Mouse (Mus musculus) mammary gland, adult 2 months (tissue): ENCODE data around the gene Tppp. TPM values are rescaled to one million over a fixed set of nuclear protein-coding genes. Genes with fewer than 3 reads are reported as not detected.

ENCODE experiments used
- polyA plus RNA-seq: library from polyadenylated mRNA; depleted of rRNA; stranded (reverse); fragments of >200 nt; gene quantifications from 2 replicates; pipeline ENCODE4 v1.2.3, GENCODE M21; 2012; ENCODE audit warnings: low replicate concordance; rRNA removed

Tppp gene
- 6.5 and 20.6 TPM in 2 replicates for polyA plus RNA-seq

DNA sequence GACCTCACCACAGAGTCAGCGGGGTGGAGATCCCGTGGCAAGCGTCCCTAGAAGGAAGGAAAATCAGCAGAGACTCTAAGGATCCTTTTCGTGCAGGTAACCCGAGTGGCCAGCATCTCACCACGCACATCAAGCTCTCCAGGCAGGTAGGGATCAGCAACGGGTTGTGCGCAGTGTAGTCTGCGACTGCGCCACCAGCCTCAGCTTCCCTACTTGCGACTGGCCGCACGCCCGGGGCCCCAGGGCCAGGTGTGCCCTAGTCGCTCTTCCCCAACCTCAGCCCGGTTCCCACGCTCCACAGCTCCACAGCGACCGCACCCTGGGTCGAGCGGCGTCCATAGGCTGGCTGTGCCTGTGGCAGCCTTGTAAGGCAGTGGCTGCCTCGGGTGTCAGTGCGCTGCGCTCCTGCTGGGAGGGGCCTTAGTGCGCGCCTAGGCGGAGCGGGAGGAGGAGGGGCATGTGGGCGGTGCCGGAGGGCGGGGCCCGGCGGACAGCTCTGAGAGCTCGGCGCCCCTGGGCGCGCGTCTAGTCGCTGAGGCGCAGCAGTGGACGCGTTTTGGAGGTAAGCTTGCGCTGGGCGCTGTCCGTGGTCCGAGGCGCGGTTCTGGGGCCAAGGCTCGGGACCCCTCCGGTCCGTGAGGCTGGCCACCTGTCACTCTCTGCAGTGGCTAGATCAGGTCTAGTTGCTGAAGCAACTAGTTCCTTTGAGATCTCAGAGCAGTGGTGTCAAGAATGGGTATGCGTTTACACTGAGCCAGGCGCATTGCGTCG lies at the start of gene Tppp:
TSS of gene Tppp (plus strand) at position 460 of the 771 bp plus-strand sequence.

GRCm38 (mm10) chr13:73963551-73963950 lies 45.7 kb upstream of the Tppp start, which contains the start of gene Zdhhc11:
Gene Zdhhc11, plus strand, starts transcription at chr13:73963851.

DNA sequence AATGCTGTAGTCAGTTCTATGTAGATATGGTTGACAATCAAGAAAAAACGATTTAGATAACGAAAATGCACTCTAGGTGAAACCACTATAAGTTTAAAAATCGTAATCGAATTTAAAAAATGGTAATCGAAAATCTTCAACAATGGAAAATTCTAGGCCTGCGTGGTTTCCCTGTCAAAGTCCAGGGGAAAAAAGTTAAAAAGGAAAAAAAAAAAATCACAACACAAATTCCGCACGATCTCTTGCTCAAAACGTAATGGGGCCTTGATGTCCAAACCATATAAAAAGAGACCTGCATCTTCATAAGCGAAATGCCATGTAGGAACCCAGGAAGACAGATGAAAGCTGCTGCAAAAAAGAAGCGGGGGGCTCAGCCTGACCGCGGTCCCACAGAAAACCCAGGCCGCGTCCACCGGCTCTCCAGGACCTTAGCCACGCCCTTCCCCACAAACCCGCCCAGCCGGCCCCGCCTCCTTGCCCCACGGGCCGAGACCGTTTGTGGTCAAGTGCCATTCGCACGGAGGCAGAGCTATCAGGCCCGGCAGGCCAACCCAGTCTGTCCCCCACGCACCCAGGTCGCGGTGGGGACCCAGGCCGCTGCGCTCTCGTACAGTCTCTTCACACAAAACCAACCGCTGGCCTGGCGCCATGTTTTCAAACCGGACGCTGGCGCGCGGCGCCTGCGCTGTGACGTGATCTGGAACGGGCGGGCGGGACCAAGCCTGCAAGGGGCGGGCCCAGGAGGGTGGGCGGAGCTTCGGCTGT lies 52.6 kb downstream of the Tppp start, which contains the start of gene Cep72:
TSS of gene Cep72 (minus strand) at position 687 of the 765 bp plus-strand sequence.

Other genes with a start within 250 kb of the Tppp start
- gene Nkd2, start 161.8 kb upstream of the Tppp start, polyA plus RNA-seq, result 9.9 and 10.4 TPM in 2 replicates
- 0.56 and 0.60 TPM in 2 replicates for gene Trip13, start 71.6 kb upstream of the Tppp start, polyA plus RNA-seq
- gene Brd9, start 71.6 kb upstream of the Tppp start, polyA plus RNA-seq, result 21.6 and 42.6 TPM in 2 replicates
- not detected in 2 replicates for gene Zdhhc11, start 45.6 kb upstream of the Tppp start, polyA plus RNA-seq
- 1.2 and 2.3 TPM in 2 replicates for gene Cep72, start 52.9 kb downstream of the Tppp start, polyA plus RNA-seq
- 0.08 and 0.45 TPM in 2 replicates for gene Slc9a3, start 112.0 kb downstream of the Tppp start, polyA plus RNA-seq
- 29.8 and 40.3 TPM in 2 replicates for gene Exoc3, start 199.3 kb downstream of the Tppp start, polyA plus RNA-seq